Mouse (Mus musculus) MEL (cell line): ENCODE measurements around the gene Sp9. TPM values are rescaled to one million over a fixed set of nuclear protein-coding genes. Genes with fewer than 3 reads are reported as not detected.

Source experiments
- DNase-seq: peaks from one replicate; pipeline ENCODE4 v3.0.0; 2011; ENCODE audit warnings: low read depth, low spot score
- H3K27ac ChIP-seq: 2 replicates; pipeline ENCODE4 v1.5.1; 2012; ENCODE audit warnings: low read depth, mild to moderate bottlenecking, control low read depth, low read length, moderate library complexity; ENCODE audit not compliant: control insufficient read depth
- H3K27me3 ChIP-seq, 2 experiments: fragments of 150-350 bp in 1 of 2; sonication (generic) in 1 of 2; 2 replicates each; pipeline ENCODE4 v1.6.1; 2012; ENCODE audit warnings: low read length in 2 of 2, mild to moderate bottlenecking in 2 of 2, improper control_type of control experiment in 1 of 2, moderate library complexity in 1 of 2; ENCODE audit not compliant: insufficient read depth in 2 of 2, control insufficient read depth in 1 of 2
- H3K36me3 ChIP-seq, 2 experiments: 2 replicates each; pipeline ENCODE4 v1.6.1; 2012 to 2014; ENCODE audit warnings: low read length in 2 of 2, improper control_type of control experiment in 1 of 2, inconsistent platforms in 1 of 2, mild to moderate bottlenecking in 1 of 2; ENCODE audit not compliant: insufficient read depth in 2 of 2, control insufficient read depth in 1 of 2
- H3K4me1 ChIP-seq, 2 experiments: fragments of 150-350 bp in 1 of 2; sonication (generic) in 1 of 2; 2 replicates each; pipeline ENCODE4 v1.6.1; 2012; ENCODE audit warnings: low read length in 2 of 2, improper control_type of control experiment in 1 of 2, mild to moderate bottlenecking in 1 of 2; ENCODE audit not compliant: insufficient read depth in 2 of 2, control insufficient read depth in 1 of 2
- H3K4me3 ChIP-seq, 2 experiments: fragments of 150-350 bp in 1 of 2; sonication (generic) in 1 of 2; 2 replicates each; pipeline ENCODE4 v1.5.1; 2012; ENCODE audit warnings: low read depth in 2 of 2, low read length in 2 of 2, mild to moderate bottlenecking in 2 of 2, moderate library complexity in 2 of 2, control low read depth in 1 of 2, improper control_type of control experiment in 1 of 2; ENCODE audit not compliant: control insufficient read depth in 1 of 2, insufficient read depth in 1 of 2
- H3K79me2 ChIP-seq: 2 replicates; pipeline ENCODE4 v1.6.1; 2012; ENCODE audit warnings: mild to moderate bottlenecking, low read length, moderate library complexity; ENCODE audit not compliant: control insufficient read depth, poor library complexity, insufficient read depth
- H3K9ac ChIP-seq: 2 replicates; pipeline ENCODE4 v1.6.1; 2012; ENCODE audit warnings: low read depth, mild to moderate bottlenecking, control low read depth, low read length, moderate library complexity; ENCODE audit not compliant: control insufficient read depth, poor library complexity, severe bottlenecking
- H3K9me3 ChIP-seq: fragments of 150-350 bp; sonication (generic); replicated peaks from 2 replicates; pipeline ENCODE4 v1.6.1; 2012; ENCODE audit warnings: mild to moderate bottlenecking, low read length, improper control_type of control experiment, moderate library complexity; ENCODE audit not compliant: insufficient read depth
- CHD2 ChIP-seq: IDR thresholded peaks from 2 replicates; pipeline ENCODE4 v1.6.1; 2011; ENCODE audit warnings: low read length, improper control_type of control experiment
- CTCF ChIP-seq, 3 experiments: IDR thresholded peaks in 2 of 3; conservative IDR thresholded peaks in 1 of 3; 2 replicates each; pipeline ENCODE4 v1.5.1; 2011 to 2012; ENCODE audit warnings: low read length in 3 of 3, low read depth in 2 of 3, mild to moderate bottlenecking in 2 of 3, improper control_type of control experiment in 1 of 3, inconsistent platforms in 1 of 3, mixed read lengths in 1 of 3, moderate library complexity in 1 of 3; ENCODE audit not compliant: control insufficient read depth in 1 of 3, insufficient read depth in 1 of 3, poor library complexity in 1 of 3, severe bottlenecking in 1 of 3
- EP300 ChIP-seq, 2 experiments: IDR thresholded peaks; 2 replicates each; pipeline ENCODE4 v1.6.1; 2011; ENCODE audit warnings: improper control_type of control experiment in 2 of 2, low read length in 2 of 2, low read depth in 1 of 2, mild to moderate bottlenecking in 1 of 2
- GABPA ChIP-seq: IDR thresholded peaks from 2 replicates; pipeline ENCODE4 v1.6.1; 2012; ENCODE audit warnings: low read depth, mild to moderate bottlenecking, inconsistent platforms, low read length, improper control_type of control experiment, moderate library complexity
- KAT2A ChIP-seq: conservative IDR thresholded peaks from 2 replicates; pipeline ENCODE4 v1.6.1; 2012; ENCODE audit warnings: low read depth, low read length, improper control_type of control experiment, inconsistent platforms
- MYC ChIP-seq: IDR thresholded peaks from 2 replicates; pipeline ENCODE4 v1.6.1; 2011; ENCODE audit warnings: low read depth, mild to moderate bottlenecking, low read length, improper control_type of control experiment, moderate library complexity
- NELFE ChIP-seq: IDR thresholded peaks from 2 replicates; pipeline ENCODE4 v1.6.1; 2011; ENCODE audit warnings: low read depth, low read length, improper control_type of control experiment
- RAD21 ChIP-seq: IDR thresholded peaks from 2 replicates; pipeline ENCODE4 v1.6.1; 2011; ENCODE audit warnings: mild to moderate bottlenecking, low read depth, low read length, improper control_type of control experiment
- RCOR1 ChIP-seq: IDR thresholded peaks from 2 replicates; pipeline ENCODE4 v1.6.1; 2012; ENCODE audit warnings: low read depth, mild to moderate bottlenecking, inconsistent platforms, low read length, improper control_type of control experiment
- SMC3 ChIP-seq: IDR thresholded peaks from 2 replicates; pipeline ENCODE4 v1.6.1; 2011; ENCODE audit warnings: low read depth, low read length, improper control_type of control experiment
- USF1 ChIP-seq: IDR thresholded peaks from 2 replicates; pipeline ENCODE4 v1.6.1; 2014; ENCODE audit warnings: low read depth, mild to moderate bottlenecking, inconsistent platforms, low read length, improper control_type of control experiment, moderate library complexity
- ZC3H11A ChIP-seq: IDR thresholded peaks from 2 replicates; pipeline ENCODE4 v1.6.1; 2012; ENCODE audit warnings: low read depth, mild to moderate bottlenecking, inconsistent platforms, low read length, improper control_type of control experiment
- ZKSCAN1 ChIP-seq: IDR thresholded peaks from 2 replicates; pipeline ENCODE4 v1.6.1; 2012; ENCODE audit warnings: low read depth, mild to moderate bottlenecking, inconsistent platforms, low read length, improper control_type of control experiment, moderate library complexity
- ZMIZ1 ChIP-seq: IDR thresholded peaks from 2 replicates; pipeline ENCODE4 v1.6.1; 2012; ENCODE audit warnings: low read depth, mild to moderate bottlenecking, inconsistent platforms, low read length, improper control_type of control experiment, moderate library complexity
- polyA plus RNA-seq, 2 experiments: library from polyadenylated mRNA; stranded (reverse) in 1 of 2; unstranded in 1 of 2; fragments of >175 nt in 1 of 2; fragments of >200 nt in 1 of 2; gene quantifications; 2 replicates each; pipeline versions ENCODE4 v1.2.1 to v1.2.4; 2012; ENCODE audit warnings: low replicate concordance in 2 of 2, low read depth in 1 of 2; ENCODE audit not compliant: insufficient read length in 2 of 2, insufficient read depth in 1 of 2, missing spikeins in 1 of 2
- total RNA-seq: library from RNA; depleted of rRNA; stranded (reverse); fragments of 300-350 nt; gene quantifications from 2 replicates; pipeline ENCODE4 v1.2.3, GENCODE M21; 2012

Gene Sp9
- total and polyA plus RNA-seq, 3 experiments = 0.03 to 0.39 TPM; not detected in 1

GRCm38 (mm10) chr2:73280356-73281047 lies 8.8 kb downstream of the Sp9 start:
- Histone ChIP-seq H3K36me3 (peaks cover 0 to 3% of the 10 kb centered on the region in 2 experiments; a peak in 1 of 4 replicates), H3K4me3 (no peak overlapping the region), H3K9me3 (no peaks in the 10 kb centered on the region), H3K27me3 (no peaks in the 10 kb centered on the region), H3K79me2 (no peaks in the 10 kb centered on the region), H3K9ac (no peak overlapping the region), H3K27ac (no peak overlapping the region), H3K4me1 (peaks cover 0 to 3% of the 10 kb centered on the region in 2 experiments; a peak in 1 of 4 replicates)
- DNase-seq = no peak
- TF ChIP-seq RCOR1 (no peak), ZMIZ1 (no peak), MYC (no peak), USF1 (no peak), NELFE (no peak), ZC3H11A (no peak), CHD2 (no peak), GABPA (no peak)

GRCm38 (mm10) chr2:73281048-73281661 lies 9.4 kb downstream of the Sp9 start:
- no peak overlapping the region for H3K4me3 ChIP-seq
- H3K36me3 ChIP-seq = peaks cover 0 to 3% of the 10 kb centered on the region in 2 experiments; a peak in 1 of 4 replicates
- no peaks in the 10 kb centered on the region for H3K27me3 ChIP-seq
- H3K79me2 ChIP-seq = no peaks in the 10 kb centered on the region
- no peak overlapping the region for H3K9ac ChIP-seq
- DNase-seq = no peak
- no peak overlapping the region for H3K27ac ChIP-seq
- no peaks in the 10 kb centered on the region for H3K9me3 ChIP-seq
- TF ChIP-seq RCOR1 (no peak), EP300 (IDR thresholded peaks at IDR 0.05; ENCODE audit: low read depth in 1 of 2, low read length in 2 of 2) (no peak), CTCF (IDR thresholded peaks at IDR 0.05 in 2 of 3, conservative IDR thresholded peaks at IDR 0.05 in 1 of 3; ENCODE audit: control insufficient read depth in 1 of 3, insufficient read depth in 1 of 3, low read depth in 2 of 3, low read length in 3 of 3, poor library complexity in 1 of 3, severe bottlenecking in 1 of 3) (no peak), USF1 (no peak), ZKSCAN1 (no peak)
- TF ChIP-seq, all 39 proteins: peak for 0
- H3K4me1 ChIP-seq = peaks cover 0 to 3% of the 10 kb centered on the region in 2 experiments; a peak in 1 of 4 replicates

GRCm38 (mm10) chr2:73281707-73282106 lies 10.0 kb downstream of the Sp9 start:
- Histone ChIP-seq H3K36me3 (peaks cover 0 to 3% of the 10 kb centered on the region in 2 experiments; a peak in 1 of 4 replicates), H3K4me1 (peaks cover 0 to 3% of the 10 kb centered on the region in 2 experiments; a peak in 1 of 4 replicates), H3K27ac (no peak overlapping the region), H3K27me3 (no peaks in the 10 kb centered on the region), H3K9ac (no peak overlapping the region), H3K9me3 (no peaks in the 10 kb centered on the region), H3K4me3 (no peak overlapping the region), H3K79me2 (no peaks in the 10 kb centered on the region)
- peak; percentile 23 for DNase-seq
- TF ChIP-seq KAT2A (no peak), ZC3H11A (peak; percentile 11; the same call in 1 of the 2 replicates), CTCF (IDR thresholded peaks at IDR 0.05 in 2 of 3, conservative IDR thresholded peaks at IDR 0.05 in 1 of 3; ENCODE audit: control insufficient read depth in 1 of 3, insufficient read depth in 1 of 3, low read depth in 2 of 3, low read length in 3 of 3, poor library complexity in 1 of 3, severe bottlenecking in 1 of 3) (peak; percentile 12 to 50 (median 28); a peak in 3 of 6 replicates), RAD21 (peak; percentile 64), SMC3 (peak; percentile 36; the same call in 1 of the 2 replicates)
